Mouse (Mus musculus) liver, embryonic 15.5 days (tissue): ENCODE measurements around the gene Lrrk1. TPM values are rescaled to one million over a fixed set of nuclear protein-coding genes. Genes with fewer than 3 reads are reported as not detected.

Source experiments
- microRNA-seq: library from miRNA; unstranded; fragments of <30 nt; microRNA quantifications from one replicate; pipeline ENCODE4, GENCODE M21; 2016
- polyA plus RNA-seq: library from polyadenylated mRNA; unstranded; fragments of >200 nt; fragmentation: Nextera tagmentation; extraction: Ambion mirVana; gene quantifications from 2 replicates; pipeline ENCODE4 v1.2.1, GENCODE M21; 2015

Lrrk1 gene
- polyA plus RNA-seq, 1 experiment from 2014 or later: 4.7 TPM

Small RNA genes lying within 50 kb of the gene (microRNA-seq; reads per million reads assigned to microRNA genes)
- not detected for gene Mir7057

Other genes starting within 250 kb of the Lrrk1 start
- gene Gm10974, start 22.4 kb downstream of the Lrrk1 start, polyA plus RNA-seq: not detected in 2 replicates
- gene Aldh1a3, start 39.2 kb upstream of the Lrrk1 start, polyA plus RNA-seq: 0.69 TPM in 2 replicates